Mouse (Mus musculus) megakaryocyte, embryonic 14.5 days (primary cell): ENCODE measurements around the gene Ifnar2. TPM values are rescaled to one million over a fixed set of nuclear protein-coding genes. Genes with fewer than 3 reads are reported as not detected.

Experiments used
- H3K27me3 ChIP-seq: replicated peaks from 2 replicates; pipeline ENCODE3; 2012; ENCODE audit warnings: inconsistent platforms
- H3K36me3 ChIP-seq: replicated peaks from 2 replicates; pipeline ENCODE3; 2012; ENCODE audit warnings: low read length, inconsistent platforms, mixed read lengths
- H3K4me1 ChIP-seq: 2 replicates; pipeline ENCODE4 v1.6.1; 2012; ENCODE audit warnings: inconsistent platforms
- H3K4me3 ChIP-seq: replicated peaks from 2 replicates; pipeline ENCODE3; 2012; ENCODE audit warnings: moderate library complexity, mild to moderate bottlenecking, inconsistent platforms
- H3K9me3 ChIP-seq: 2 replicates; pipeline ENCODE4 v1.6.1; 2012; ENCODE audit warnings: inconsistent platforms
- FLI1 ChIP-seq: IDR thresholded peaks from 2 replicates; pipeline ENCODE4 v1.6.1; 2012; ENCODE audit warnings: low read length, inconsistent platforms, mixed read lengths
- GATA1 ChIP-seq: IDR thresholded peaks from 3 replicates; pipeline ENCODE4 v1.6.1; 2012; ENCODE audit warnings: mixed read lengths, low read length, inconsistent platforms, borderline replicate concordance
- polyA plus RNA-seq: library from polyadenylated mRNA; stranded (reverse); fragments of >175 nt; gene quantifications from 2 replicates; pipeline ENCODE4 v1.2.3, GENCODE M21; 2012; ENCODE audit warnings: low replicate concordance; ENCODE audit not compliant: insufficient read depth

Ifnar2 gene
- polyA plus RNA-seq, 1 experiment = 47.7 TPM

GRCm38 (mm10) chr16:91401569-91402165 lies 29.1 kb downstream of the Ifnar2 start:
- peaks cover 16% of the 10 kb centered on the region for H3K4me1 ChIP-seq
- no peaks in the 10 kb centered on the region for H3K9me3 ChIP-seq
- H3K27me3 ChIP-seq = no peaks in the 10 kb centered on the region
- H3K36me3 ChIP-seq = peaks cover 67% of the 10 kb centered on the region
- no peak overlapping the region for H3K4me3 ChIP-seq
- TF ChIP-seq GATA1 = no peak

- H3K36me3 ChIP-seq = peaks cover 62% of the 10 kb centered on the region
These were observed 31.2 kb downstream of the Ifnar2 start for GRCm38 (mm10) chr16:91403784-91404183.

GRCm38 (mm10) chr16:91404187-91404586 lies 31.6 kb downstream of the Ifnar2 start:
- Histone ChIP-seq H3K27me3 (no peaks in the 10 kb centered on the region), H3K36me3 (peaks cover 66% of the 10 kb centered on the region), H3K9me3 (no peaks in the 10 kb centered on the region), H3K4me3 (no peak overlapping the region), H3K4me1 (peaks cover 32% of the 10 kb centered on the region)
- TF ChIP-seq GATA1 (no peak), FLI1 (no peak)

More at GRCm38 (mm10) chr16:91403784-91404183, 31.2 kb downstream of the Ifnar2 start:
- no peak overlapping the region for H3K4me3 ChIP-seq
- H3K9me3 ChIP-seq = no peaks in the 10 kb centered on the region
- peaks cover 28% of the 10 kb centered on the region for H3K4me1 ChIP-seq
- no peaks in the 10 kb centered on the region for H3K27me3 ChIP-seq
- TF ChIP-seq GATA1 = no peak
- no peak for TF ChIP-seq FLI1

- peaks cover 69% of the 10 kb centered on the region for H3K36me3 ChIP-seq
- H3K4me3 ChIP-seq = no peak overlapping the region
- TF ChIP-seq FLI1 (no peak), GATA1 (no peak)
- peaks cover 37% of the 10 kb centered on the region for H3K4me1 ChIP-seq
- no peaks in the 10 kb centered on the region for H3K27me3 ChIP-seq
- H3K9me3 ChIP-seq = no peaks in the 10 kb centered on the region
These were observed 32.4 kb downstream of the Ifnar2 start for GRCm38 (mm10) chr16:91404828-91405577.

- no peaks in the 10 kb centered on the region for H3K9me3 ChIP-seq
- H3K27me3 ChIP-seq = no peaks in the 10 kb centered on the region
- H3K4me1 ChIP-seq = peaks cover 37% of the 10 kb centered on the region
- H3K36me3 ChIP-seq = peaks cover 69% of the 10 kb centered on the region
- TF ChIP-seq FLI1 (no peak), GATA1 (no peak)
- peak within 1 kb of the TSS; percentile 95 for H3K4me3 ChIP-seq
These were observed 33.3 kb downstream of the Ifnar2 start, which contains the start of gene Il10rb for GRCm38 (mm10) chr16:91405640-91406584. Gene Il10rb (plus strand): TSS chr16:91406164.

- Histone ChIP-seq H3K36me3 (peaks cover 69% of the 10 kb centered on the region), H3K4me1 (peaks cover 37% of the 10 kb centered on the region), H3K27me3 (no peaks in the 10 kb centered on the region), H3K4me3 (peak overlapping the region; percentile 95), H3K9me3 (no peaks in the 10 kb centered on the region)
- TF ChIP-seq GATA1 = no peak
- TF ChIP-seq FLI1 = no peak
These were observed 34.1 kb downstream of the Ifnar2 start for GRCm38 (mm10) chr16:91406585-91407220.

- H3K4me1 ChIP-seq = peaks cover 68% of the 10 kb centered on the region
- H3K4me3 ChIP-seq = peak overlapping the region; percentile 64
- no peaks in the 10 kb centered on the region for H3K9me3 ChIP-seq
- H3K27me3 ChIP-seq = no peaks in the 10 kb centered on the region
- H3K36me3 ChIP-seq = peaks cover 91% of the 10 kb centered on the region
- no peak for TF ChIP-seq GATA1
- no peak for TF ChIP-seq FLI1
These were observed 40.7 kb downstream of the Ifnar2 start for GRCm38 (mm10) chr16:91413102-91413844.

GRCm38 (mm10) chr16:91415391-91416189 lies 43.0 kb downstream of the Ifnar2 start:
- Histone ChIP-seq H3K36me3 (peaks cover 93% of the 10 kb centered on the region), H3K9me3 (no peaks in the 10 kb centered on the region), H3K4me3 (no peak overlapping the region), H3K4me1 (peaks cover 64% of the 10 kb centered on the region), H3K27me3 (no peaks in the 10 kb centered on the region)
- TF ChIP-seq FLI1 = no peak
